Mouse (Mus musculus): ENCODE results near the gene Rras2.
A peak's percentile ranks its signal among the peaks of the same experiment; 100 is the strongest.

Gene Rras2

GRCm38 (mm10) chr7:114110500-114110899 lies 7.1 kb downstream of the Rras2 start:
- no peak for DNase-seq

GRCm38 (mm10) chr7:114105886-114106285 lies 11.7 kb downstream of the Rras2 start:
- DNase-seq, result no peak

- peak; percentile 22 for DNase-seq
Observed at GRCm38 (mm10) chr7:114103629-114104347, 13.8 kb downstream of the Rras2 start.

- no peak for DNase-seq
Observed at GRCm38 (mm10) chr7:114103152-114103551, 14.4 kb downstream of the Rras2 start.

GRCm38 (mm10) chr7:114102609-114103008 lies 15.0 kb downstream of the Rras2 start:
- DNase-seq, result no peak

- DNase-seq, result no peak
Observed at GRCm38 (mm10) chr7:114101412-114101811, 16.2 kb downstream of the Rras2 start.

- DNase-seq, result no peak
Observed at GRCm38 (mm10) chr7:114093548-114094174, 23.9 kb downstream of the Rras2 start.

- no peak for DNase-seq
Observed at GRCm38 (mm10) chr7:114090892-114091545, 26.6 kb downstream of the Rras2 start.

GRCm38 (mm10) chr7:114090231-114090630 lies 27.4 kb downstream of the Rras2 start:
- DNase-seq, result no peak

- no peak for DNase-seq
Observed at GRCm38 (mm10) chr7:114088918-114089317, 28.7 kb downstream of the Rras2 start.

GRCm38 (mm10) chr7:114087986-114088385 lies 29.6 kb downstream of the Rras2 start:
- DNase-seq, result no peak

GRCm38 (mm10) chr7:114087341-114087740 lies 30.2 kb downstream of the Rras2 start:
- peak; percentile 30 for DNase-seq

- no peak for DNase-seq
Observed at GRCm38 (mm10) chr7:114086021-114086710, 31.4 kb downstream of the Rras2 start.

GRCm38 (mm10) chr7:114083760-114084159 lies 33.8 kb downstream of the Rras2 start:
- DNase-seq, result no peak

- DNase-seq, result no peak
Observed at GRCm38 (mm10) chr7:114083088-114083487, 34.5 kb downstream of the Rras2 start.

GRCm38 (mm10) chr7:114081633-114082420 lies 35.8 kb downstream of the Rras2 start:
- DNase-seq, result no peak

- no peak for DNase-seq
Observed at GRCm38 (mm10) chr7:114080250-114080649, 37.3 kb downstream of the Rras2 start.

- no peak for DNase-seq
Observed at GRCm38 (mm10) chr7:114079343-114079742, 38.2 kb downstream of the Rras2 start.

- no peak for DNase-seq
Observed at GRCm38 (mm10) chr7:114074595-114074994, 43.0 kb downstream of the Rras2 start.

GRCm38 (mm10) chr7:114074133-114074532 lies 43.4 kb downstream of the Rras2 start:
- DNase-seq, result no peak

GRCm38 (mm10) chr7:114071851-114072616 lies 45.5 kb downstream of the Rras2 start:
- DNase-seq, result peak; percentile 54

- no peak for DNase-seq
Observed at GRCm38 (mm10) chr7:114071395-114071794, 46.2 kb downstream of the Rras2 start.

All from lung, postnatal 10 days (tissue).